Mouse (Mus musculus) heart, embryonic 16.5 days (tissue): ENCODE data around the gene Mcts2. TPM values are rescaled to one million over a fixed set of nuclear protein-coding genes. Genes with fewer than 3 reads are reported as not detected.

Experiments used
- ATAC-seq: fragments of 200-750 bp; cut with Nextera tagmentation; replicated peaks from 2 replicates; pipeline ENCODE4 v1.8.0; 2017; ENCODE audit warnings: moderate number of reproducible peaks; ENCODE audit not compliant: insufficient read depth, low FRiP score; ENCODE audit errors: extremely low read depth
- H3K27ac ChIP-seq: fragments of 300-500 bp; sonication (generic); 2 replicates; pipeline ENCODE4 v1.5.1; 2014; ENCODE audit warnings: mild to moderate bottlenecking, low read length, control low read depth, moderate library complexity
- H3K27me3 ChIP-seq: fragments of 300-500 bp; sonication (generic); 2 replicates; pipeline ENCODE4 v1.6.1; 2014; ENCODE audit warnings: low read length, mixed read lengths; ENCODE audit not compliant: control insufficient read depth, insufficient read depth
- H3K36me3 ChIP-seq: fragments of 300-500 bp; sonication (generic); 2 replicates; pipeline ENCODE4 v1.6.1; 2014; ENCODE audit not compliant: control insufficient read depth, insufficient read depth
- H3K4me1 ChIP-seq: fragments of 300-500 bp; sonication (generic); 2 replicates; pipeline ENCODE4 v1.6.1; 2014; ENCODE audit warnings: low read length, mixed read lengths; ENCODE audit not compliant: control insufficient read depth, insufficient read depth
- H3K4me2 ChIP-seq: fragments of 300-500 bp; sonication (generic); 2 replicates; pipeline ENCODE4 v1.6.1; 2014; ENCODE audit warnings: low read depth, mild to moderate bottlenecking, control low read depth, low read length
- H3K4me3 ChIP-seq: fragments of 300-500 bp; sonication (generic); 2 replicates; pipeline ENCODE4 v1.5.1; 2014; ENCODE audit warnings: mild to moderate bottlenecking, control low read depth, low read length
- H3K9ac ChIP-seq: fragments of 300-500 bp; sonication (generic); 2 replicates; pipeline ENCODE4 v1.6.1; 2014; ENCODE audit warnings: low read length, control low read depth
- H3K9me3 ChIP-seq: fragments of 300-500 bp; sonication (generic); replicated peaks from 2 replicates; pipeline ENCODE4 v1.6.1; 2016; ENCODE audit warnings: low read length; ENCODE audit not compliant: control insufficient read depth
- WGBS: fragments of 180-500 bp; shearing (Covaris S2); extraction: QIAGEN DNeasy Blood & Tissue Kit; methylation state at CpG from one replicate; pipeline ENCODE4 v1.1.7; 2014; 5-methylcytosine and 5-hydroxymethylcytosine counted together
- polyA plus RNA-seq: library from polyadenylated mRNA; unstranded; fragments of >200 nt; fragmentation: Nextera tagmentation; extraction: Ambion mirVana; gene quantifications from 2 replicates; pipeline ENCODE4 v1.2.1, GENCODE M21; 2015

Gene Mcts2
- polyA plus RNA-seq, 1 experiment from 2014 or later, result 18.9 TPM

DNA sequence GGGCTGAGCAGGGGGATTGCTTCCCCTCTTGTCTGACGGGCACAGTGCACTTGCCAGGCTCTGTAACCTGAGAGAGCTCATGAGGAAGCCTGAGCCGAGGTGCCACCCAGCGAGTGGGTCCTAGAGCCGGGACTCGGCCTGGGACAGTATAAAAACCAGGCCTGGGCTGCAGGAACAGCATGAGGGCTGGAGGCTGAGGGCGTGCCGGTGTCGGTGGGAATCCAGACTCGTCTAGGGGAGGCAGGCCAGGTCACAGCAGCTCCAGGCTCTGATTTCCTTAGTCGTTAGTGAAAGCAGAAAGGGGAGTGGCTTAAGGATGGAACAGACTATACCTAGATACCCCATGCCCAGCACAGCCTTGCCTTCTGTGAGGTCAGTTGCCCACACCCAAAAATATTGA, 9.2 kb downstream of the Mcts2 start:
- no peak overlapping the region for H3K4me2 ChIP-seq
- peaks cover 24% of the 10 kb centered on the region for H3K36me3 ChIP-seq
- peaks cover 13% of the 10 kb centered on the region for H3K4me1 ChIP-seq
- H3K9ac ChIP-seq, result peak overlapping the region; percentile 81; the same call in 1 of the 2 replicates
- no peak overlapping the region for H3K4me3 ChIP-seq
- no peaks in the 10 kb centered on the region for H3K27me3 ChIP-seq
- ATAC-seq, result no peak
- H3K27ac ChIP-seq, result no peak overlapping the region
- 71% methylated on average over 10 of the region's 10 CpGs for WGBS
- H3K9me3 ChIP-seq, result no peaks in the 10 kb centered on the region; the same call in 1 of the 2 replicates

DNA sequence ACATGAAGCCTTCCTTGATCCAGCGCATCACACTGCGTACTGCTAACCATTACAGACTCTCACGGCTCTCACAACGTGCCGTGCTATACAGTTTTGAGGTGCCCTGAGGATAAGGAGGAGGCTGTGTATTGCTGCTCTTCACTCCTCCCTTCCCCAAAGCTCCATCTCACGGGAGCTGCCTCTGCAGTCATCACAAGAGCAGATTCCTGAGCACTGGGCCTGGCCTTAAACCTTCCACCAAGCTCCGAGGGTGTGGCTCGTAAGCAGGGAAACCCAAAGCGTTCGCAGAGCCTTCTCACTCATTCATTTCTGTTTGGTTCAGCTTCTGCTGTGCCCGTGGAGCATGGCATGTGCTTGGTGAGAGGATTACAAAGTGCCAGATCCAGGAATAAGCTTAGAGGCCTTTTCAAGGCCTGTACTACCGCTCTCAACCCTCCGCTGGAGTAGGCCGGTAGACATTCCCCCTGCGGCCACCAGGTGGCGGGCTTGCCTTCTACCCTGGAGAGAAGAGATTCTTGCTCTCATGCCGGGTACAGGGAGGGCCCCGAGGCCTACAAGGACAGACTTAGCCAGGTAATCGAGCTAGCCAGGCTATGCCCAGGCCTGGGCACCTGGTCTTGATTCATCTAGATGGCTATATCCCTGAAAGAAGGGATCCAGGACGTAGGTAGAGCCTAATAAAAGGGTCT, 9.8 kb downstream of the Mcts2 start:
- peak overlapping the region; percentile 81 for H3K9ac ChIP-seq
- peaks cover 13% of the 10 kb centered on the region for H3K4me1 ChIP-seq
- H3K27me3 ChIP-seq, result no peaks in the 10 kb centered on the region
- peaks cover 2% of the 10 kb centered on the region; the same call in 1 of the 2 replicates for H3K9me3 ChIP-seq
- ATAC-seq, result peak; percentile 65
- H3K36me3 ChIP-seq, result peaks cover 30% of the 10 kb centered on the region
- H3K27ac ChIP-seq, result peak overlapping the region; percentile 63; the same call in 1 of the 2 replicates
- H3K4me2 ChIP-seq, result no peak overlapping the region
- H3K4me3 ChIP-seq, result no peak overlapping the region
- 42% methylated on average over 20 of the region's 20 CpGs for WGBS

DNA sequence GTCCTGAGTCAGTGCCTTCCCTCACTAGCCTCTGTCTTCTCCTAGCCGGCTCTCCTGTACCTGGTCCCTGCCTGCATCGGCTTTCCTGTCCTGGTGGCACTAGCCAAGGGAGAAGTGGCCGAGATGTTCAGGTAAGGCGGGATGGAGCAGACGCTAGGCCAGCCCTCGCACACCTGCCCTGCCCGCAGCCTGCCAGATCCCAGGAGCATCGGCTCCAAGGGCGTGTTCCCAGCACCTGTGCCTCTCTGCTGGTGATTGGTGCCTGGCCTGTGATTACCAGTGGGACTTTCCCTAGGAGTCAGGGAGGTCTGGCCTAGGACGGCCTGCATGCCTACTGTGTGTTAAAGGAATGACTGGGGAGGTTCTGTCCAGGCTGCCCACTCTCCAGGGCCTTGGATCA, 13.3 kb downstream of the Mcts2 start:
- Histone ChIP-seq H3K9me3 (peaks cover 2% of the 10 kb centered on the region; the same call in 1 of the 2 replicates), H3K9ac (no peak overlapping the region), H3K36me3 (peaks cover 60% of the 10 kb centered on the region), H3K4me3 (no peak overlapping the region), H3K4me1 (peaks cover 6% of the 10 kb centered on the region), H3K27ac (no peak overlapping the region), H3K27me3 (no peaks in the 10 kb centered on the region), H3K4me2 (no peak overlapping the region)
- WGBS, result 92% methylated on average over 10 of the region's 10 CpGs
- ATAC-seq, result no peak

DNA sequence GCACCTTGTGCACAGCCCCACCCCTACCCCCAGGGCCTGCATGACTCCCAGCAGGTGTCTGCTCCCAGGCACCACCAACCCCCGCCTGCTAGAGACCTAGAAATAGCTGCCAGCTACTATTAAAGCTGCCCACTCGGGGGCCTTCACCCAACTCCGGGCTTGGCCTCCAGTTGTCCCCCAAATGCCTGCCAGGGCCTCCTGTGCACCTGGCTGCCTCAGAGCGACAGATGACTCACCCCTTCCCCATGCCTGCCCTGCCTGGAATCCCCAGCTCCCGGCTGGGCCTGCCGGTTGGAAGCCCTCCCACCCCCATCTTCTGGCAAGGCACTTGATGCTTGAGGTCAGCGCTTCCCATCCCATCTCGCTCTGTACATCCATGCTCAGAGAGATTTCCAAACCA, 13.9 kb downstream of the Mcts2 start:
- H3K4me3 ChIP-seq, result no peak overlapping the region
- H3K4me2 ChIP-seq, result no peak overlapping the region
- H3K4me1 ChIP-seq, result peaks cover 6% of the 10 kb centered on the region
- 83% methylated on average over 8 of the region's 8 CpGs for WGBS
- no peaks in the 10 kb centered on the region for H3K27me3 ChIP-seq
- peaks cover 2% of the 10 kb centered on the region; the same call in 1 of the 2 replicates for H3K9me3 ChIP-seq
- no peak for ATAC-seq
- H3K9ac ChIP-seq, result no peak overlapping the region
- H3K36me3 ChIP-seq, result peaks cover 64% of the 10 kb centered on the region
- no peak overlapping the region for H3K27ac ChIP-seq

DNA sequence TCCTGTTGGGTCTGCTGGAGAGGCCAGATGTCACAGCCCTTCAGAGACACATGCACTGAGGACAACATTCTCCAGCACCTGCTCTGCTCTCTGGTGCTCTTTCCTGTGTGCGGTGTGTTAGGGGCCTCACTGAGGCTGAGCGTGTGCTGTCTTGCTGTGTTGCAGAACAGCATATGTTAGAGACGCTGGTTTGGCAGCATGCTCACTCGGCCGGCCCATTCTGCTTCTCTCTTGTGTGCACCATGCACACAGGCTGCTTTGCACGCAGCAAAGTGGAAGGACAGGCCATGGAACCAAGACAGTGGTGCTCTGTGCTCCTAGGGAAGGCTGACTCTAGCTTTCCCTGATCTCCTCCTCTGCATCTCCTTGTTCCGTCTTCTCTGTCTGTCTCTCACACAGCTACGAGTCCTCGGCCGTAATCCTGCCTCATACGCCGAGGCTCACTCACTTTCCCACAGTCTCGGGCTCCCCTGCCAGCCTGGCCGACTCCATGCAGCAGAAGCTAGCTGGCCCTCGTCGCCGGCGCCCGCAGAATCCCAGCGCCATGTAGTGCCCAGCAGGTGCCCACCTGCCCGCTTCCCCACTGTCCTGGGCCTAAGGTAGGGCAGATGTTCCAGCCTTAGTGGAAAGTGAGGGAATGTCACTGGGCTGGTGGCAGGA, 16.9 kb downstream of the Mcts2 start:
- Histone ChIP-seq H3K9me3 (peaks cover 2% of the 10 kb centered on the region; the same call in 1 of the 2 replicates), H3K4me1 (peaks cover 14% of the 10 kb centered on the region), H3K36me3 (peaks cover 49% of the 10 kb centered on the region), H3K27ac (no peak overlapping the region), H3K9ac (no peak overlapping the region), H3K27me3 (no peaks in the 10 kb centered on the region), H3K4me3 (no peak overlapping the region), H3K4me2 (no peak overlapping the region)
- ATAC-seq, result no peak
- WGBS, result 91% methylated on average over 21 of the region's 21 CpGs

DNA sequence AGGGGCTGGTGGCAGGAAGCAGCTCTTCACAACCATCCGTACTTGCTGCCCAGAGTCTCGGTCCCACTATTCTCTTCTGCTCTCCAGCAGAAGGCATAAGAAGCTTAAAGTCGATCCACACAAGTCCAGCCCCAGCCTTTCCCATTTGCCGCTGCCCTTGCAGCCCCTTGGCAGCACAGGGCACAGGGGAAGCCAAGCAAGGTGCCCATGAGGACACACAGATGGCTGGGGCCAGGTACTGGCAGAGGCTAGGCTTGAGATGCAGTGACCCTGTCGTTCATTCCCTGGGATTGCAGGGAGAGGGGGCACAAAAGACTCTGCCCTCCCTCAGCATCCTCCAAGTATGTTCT, 17.4 kb downstream of the Mcts2 start:
- H3K27me3 ChIP-seq, result no peaks in the 10 kb centered on the region
- H3K9ac ChIP-seq, result no peak overlapping the region
- WGBS, result 75% methylated on average over 5 of the region's 5 CpGs
- H3K4me3 ChIP-seq, result no peak overlapping the region
- H3K4me1 ChIP-seq, result peaks cover 14% of the 10 kb centered on the region
- no peak overlapping the region for H3K4me2 ChIP-seq
- no peak overlapping the region for H3K27ac ChIP-seq
- peaks cover 49% of the 10 kb centered on the region for H3K36me3 ChIP-seq
- H3K9me3 ChIP-seq, result peaks cover 2% of the 10 kb centered on the region; the same call in 1 of the 2 replicates
- ATAC-seq, result no peak

DNA sequence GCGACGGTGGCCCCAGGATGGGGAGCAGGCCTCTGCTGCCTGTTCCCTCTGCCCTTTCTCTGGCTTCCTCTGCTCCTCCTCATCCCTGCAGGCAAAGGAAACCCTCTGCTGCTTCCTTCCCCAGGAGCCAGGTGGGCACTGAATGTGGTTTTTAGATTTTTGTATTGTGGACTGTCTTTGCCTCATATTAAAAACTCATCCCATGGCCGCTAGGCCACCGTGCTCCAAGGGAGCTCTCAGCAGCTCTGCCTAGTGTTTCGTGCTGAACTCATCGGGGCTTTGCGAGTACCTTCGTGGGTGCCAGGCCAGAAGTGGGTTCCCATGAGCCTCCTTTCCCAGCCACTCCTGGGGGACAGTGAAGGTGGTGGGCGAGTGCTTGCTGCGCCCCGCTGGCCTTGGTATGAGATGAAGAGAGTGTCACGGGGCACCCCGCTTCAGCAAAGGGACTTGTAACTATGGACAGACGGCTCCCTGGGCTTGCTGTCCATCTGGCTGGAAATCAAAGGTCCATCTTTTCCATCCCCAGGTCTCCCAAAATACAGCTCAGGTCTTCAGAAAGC, 18.1 kb downstream of the Mcts2 start:
- Histone ChIP-seq H3K4me1 (peaks cover 14% of the 10 kb centered on the region), H3K36me3 (peaks cover 49% of the 10 kb centered on the region), H3K9ac (no peak overlapping the region; the same call in 1 of the 2 replicates), H3K9me3 (peaks cover 2% of the 10 kb centered on the region; the same call in 1 of the 2 replicates), H3K4me2 (no peak overlapping the region), H3K4me3 (no peak overlapping the region), H3K27me3 (no peaks in the 10 kb centered on the region), H3K27ac (peak overlapping the region; percentile 96; the same call in 1 of the 2 replicates)
- no peak for ATAC-seq
- WGBS, result 89% methylated on average over 14 of the region's 14 CpGs

DNA sequence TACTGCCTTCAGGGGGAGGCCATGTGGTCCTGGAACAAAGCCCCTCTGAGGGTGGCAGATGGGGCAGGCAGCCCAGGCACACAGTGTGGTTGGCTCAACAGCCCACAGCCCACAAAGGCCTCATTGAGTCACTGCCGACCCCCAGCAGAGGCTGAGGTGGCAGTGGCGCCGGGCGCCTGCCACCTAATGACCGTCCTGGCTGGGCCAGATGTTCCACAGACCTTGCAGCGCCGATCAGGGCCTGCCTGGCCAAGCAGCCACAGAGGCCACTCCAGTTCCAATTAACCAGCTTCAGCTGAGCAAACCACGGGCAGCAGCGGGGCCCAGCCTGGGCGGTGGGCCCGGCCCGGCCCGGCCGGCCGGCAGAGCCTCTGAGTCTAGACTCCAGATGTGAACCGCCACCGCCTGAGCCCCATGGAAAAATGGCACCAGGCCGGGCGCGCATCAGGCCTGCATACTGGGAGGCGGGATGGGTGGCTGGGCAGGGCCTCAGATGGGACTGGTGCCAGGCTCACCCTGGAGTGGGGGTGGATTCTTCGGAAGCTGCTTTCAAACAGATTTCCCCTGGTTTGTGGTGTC, 19.2 kb downstream of the Mcts2 start:
- H3K27ac ChIP-seq, result peak overlapping the region; percentile 96
- no peak overlapping the region for H3K9ac ChIP-seq
- H3K27me3 ChIP-seq, result no peaks in the 10 kb centered on the region
- peaks cover 14% of the 10 kb centered on the region for H3K4me1 ChIP-seq
- 0 out of 2 replicates have a peak, but pooled peaks have one; percentile 9 for ATAC-seq
- WGBS, result 66% methylated on average over 22 of the region's 22 CpGs
- H3K36me3 ChIP-seq, result peaks cover 39% of the 10 kb centered on the region
- no peak overlapping the region for H3K4me3 ChIP-seq
- H3K9me3 ChIP-seq, result peaks cover 2% of the 10 kb centered on the region; the same call in 1 of the 2 replicates
- no peak overlapping the region for H3K4me2 ChIP-seq
